Comparison of ENCODE assay signal across 10 mouse cellular contexts in genomic region chr4:146446135-146446534, GRCm38 (mm10). TPM values are rescaled to one million over a fixed set of nuclear protein-coding genes. Genes with fewer than 3 reads are reported as not detected.
"Had no signal": no experiment of that assay in that cellular context is flagged by ENCODE, and none has a peak within 500 bp of the region (broad histone marks: within the 10 kb centered on the region; RNA-seq: fewer than 3 reads in every experiment).

No protein-coding gene starts in this region.

RNA-seq across cellular contexts. Expression of gene Zfp981, which starts 55.7 kb away (rescaled TPM):
- polyA plus RNA-seq: liver, adult 2 months; liver, postnatal 0 days; lung, adult 2 months; lung, embryonic 14.5 days; lung, embryonic 15.5 days; lung, embryonic 16.5 days; lung, postnatal 0 days; midbrain, embryonic 12.5 days; midbrain, embryonic 13.5 days; neural tube, embryonic 11.5 days had no signal
